In genomic region chr3:95793662-95794061, GRCm38 (mm10) we compare ENCODE assay signal across 15 mouse cellular contexts.
"Had no signal": no experiment of that assay in that cellular context is flagged by ENCODE, and none has a peak within 500 bp of the region (broad histone marks: within the 10 kb centered on the region; RNA-seq: fewer than 3 reads in every experiment).

No protein-coding gene starts in this region.

- H3K9ac ChIP-seq: liver, embryonic 13.5 days; liver, embryonic 15.5 days; liver, postnatal 0 days; lung, embryonic 14.5 days; midbrain, embryonic 12.5 days; neural tube, embryonic 12.5 days; stomach, embryonic 15.5 days had no signal

- ATAC-seq: liver, postnatal 0 days; midbrain, embryonic 16.5 days had no signal

- H3K27me3 ChIP-seq: liver, embryonic 13.5 days; liver, embryonic 15.5 days; megakaryocyte, embryonic 14.5 days; midbrain, embryonic 12.5 days; neural tube, embryonic 12.5 days; stomach, embryonic 15.5 days had no signal

- H3K9me3 ChIP-seq: liver, embryonic 13.5 days; liver, embryonic 15.5 days; megakaryocyte, embryonic 14.5 days; midbrain, embryonic 12.5 days; neural tube, embryonic 12.5 days; stomach, embryonic 15.5 days had no signal

- H3K36me3 ChIP-seq: liver, embryonic 15.5 days; midbrain, embryonic 12.5 days; neural tube, embryonic 12.5 days; stomach, embryonic 15.5 days had no signal

- H3K4me3 ChIP-seq: liver, embryonic 13.5 days; liver, embryonic 15.5 days; megakaryocyte, embryonic 14.5 days; midbrain, embryonic 12.5 days; neural tube, embryonic 12.5 days; stomach, embryonic 15.5 days had no signal

- H3K4me2 ChIP-seq: liver, embryonic 13.5 days; liver, embryonic 15.5 days; lung, embryonic 14.5 days; midbrain, embryonic 12.5 days; neural tube, embryonic 12.5 days; stomach, embryonic 15.5 days had no signal

- H3K27ac ChIP-seq: liver, embryonic 13.5 days; liver, embryonic 15.5 days; macrophage; midbrain, embryonic 12.5 days; neural tube, embryonic 12.5 days; stomach, embryonic 15.5 days; stomach, postnatal 0 days had no signal

- H3K4me1 ChIP-seq: neural tube, embryonic 12.5 days; stomach, embryonic 15.5 days had no signal

- DNase-seq: liver, embryonic 13.5 days; liver, postnatal 0 days; lung, embryonic 14.5 days; midbrain, embryonic 14.5 days; right cerebral cortex, postnatal 14 days; thymus, postnatal 25 days; thymus, postnatal 4 days had no signal
